Mouse (Mus musculus): ENCODE results near the gene Hmgn3.

DNA sequence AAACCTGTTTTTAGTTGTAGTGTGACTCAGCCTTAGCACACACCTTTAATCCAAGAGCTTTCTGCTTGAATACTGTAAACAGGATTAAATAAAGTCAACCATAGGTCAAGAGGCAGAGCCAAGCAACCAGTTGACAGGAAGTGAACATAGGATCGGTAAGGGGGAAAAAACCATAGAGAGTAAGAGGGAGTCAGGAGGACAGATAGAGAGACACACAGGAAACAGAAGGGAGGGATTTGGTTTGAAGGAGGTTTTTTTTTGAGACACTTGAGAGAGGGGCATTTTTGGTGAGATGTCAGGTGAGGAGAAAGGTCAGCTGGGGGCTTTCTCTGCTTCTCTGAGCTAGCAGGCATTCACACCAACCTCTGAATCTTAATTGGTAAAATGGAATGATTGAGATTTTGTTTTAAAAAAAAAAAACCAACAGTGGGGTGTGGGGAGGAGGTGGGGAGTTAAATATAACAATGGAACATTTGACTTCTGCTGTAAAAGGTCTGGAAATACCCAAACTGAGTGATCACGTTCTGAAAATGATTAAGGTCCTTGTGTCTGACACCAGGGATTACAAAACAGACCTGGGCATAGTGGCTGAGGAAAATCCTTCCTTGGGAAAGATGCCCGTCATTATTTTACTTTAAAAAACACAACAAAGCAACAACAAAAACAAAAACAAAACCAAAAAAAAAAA, 51.7 kb downstream of the Hmgn3 start:
- TF ChIP-seq USF1 (IDR thresholded peaks at IDR 0.05; ENCODE audit: low read depth) = no peak
- no peak for TF ChIP-seq POLR2A (IDR thresholded peaks at IDR 0.05; ENCODE audit: insufficient read length, low read depth)
- no peak for TF ChIP-seq CEBPB (IDR thresholded peaks at IDR 0.05; ENCODE audit: insufficient read depth, poor library complexity, severe bottlenecking)
